Mouse (Mus musculus) cerebellum, adult 2 months (tissue): ENCODE data around the gene Eml4.

Source experiments
- CTCF ChIP-seq: fragments of 200-500 bp; IDR thresholded peaks from 2 replicates; pipeline ENCODE4 v1.5.1; 2011; ENCODE audit warnings: low read depth, mild to moderate bottlenecking, control low read depth, low read length, moderate library complexity, borderline replicate concordance; ENCODE audit not compliant: insufficient read depth
- POLR2A ChIP-seq: fragments of 200-500 bp; IDR thresholded peaks from 2 replicates; pipeline ENCODE4 v1.6.1; 2011; ENCODE audit warnings: low read length, control low read depth, borderline replicate concordance; ENCODE audit not compliant: insufficient read depth

DNA sequence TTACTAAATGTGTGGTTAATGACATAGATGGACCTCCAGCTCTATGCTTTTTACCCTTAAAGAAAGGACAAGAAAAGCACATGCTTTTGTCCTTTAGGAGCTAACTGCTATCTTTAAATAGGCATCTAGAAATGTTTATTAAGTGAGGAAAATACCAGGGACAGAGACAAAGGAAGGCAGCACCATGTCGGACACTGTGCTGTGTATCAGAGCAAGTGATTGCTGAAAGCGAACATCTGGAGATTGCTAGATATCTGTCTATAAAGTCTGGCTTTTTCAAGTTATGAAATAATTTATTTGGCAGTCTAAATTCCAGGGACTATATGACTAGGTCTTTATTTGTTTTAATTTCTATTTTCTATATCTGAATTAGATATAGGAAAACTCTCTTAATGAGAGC is 4.8 kb downstream of the Eml4 start:
- TF ChIP-seq POLR2A (no peak), CTCF (no peak)
